Mouse (Mus musculus) cerebellum, adult 8-10 months (tissue): ENCODE results near the gene Atg2a.
A peak's percentile ranks its signal among the peaks of the same experiment; 100 is the strongest.
"Not testable (repeated sequence)": the region's sequence is repeated elsewhere in the genome, so short reads cannot be mapped to it uniquely, and the experiment has no call there.

ENCODE experiments used
- DNase-seq: peaks from one replicate; pipeline ENCODE4 v3.0.0; 2022

The Atg2a gene

DNA sequence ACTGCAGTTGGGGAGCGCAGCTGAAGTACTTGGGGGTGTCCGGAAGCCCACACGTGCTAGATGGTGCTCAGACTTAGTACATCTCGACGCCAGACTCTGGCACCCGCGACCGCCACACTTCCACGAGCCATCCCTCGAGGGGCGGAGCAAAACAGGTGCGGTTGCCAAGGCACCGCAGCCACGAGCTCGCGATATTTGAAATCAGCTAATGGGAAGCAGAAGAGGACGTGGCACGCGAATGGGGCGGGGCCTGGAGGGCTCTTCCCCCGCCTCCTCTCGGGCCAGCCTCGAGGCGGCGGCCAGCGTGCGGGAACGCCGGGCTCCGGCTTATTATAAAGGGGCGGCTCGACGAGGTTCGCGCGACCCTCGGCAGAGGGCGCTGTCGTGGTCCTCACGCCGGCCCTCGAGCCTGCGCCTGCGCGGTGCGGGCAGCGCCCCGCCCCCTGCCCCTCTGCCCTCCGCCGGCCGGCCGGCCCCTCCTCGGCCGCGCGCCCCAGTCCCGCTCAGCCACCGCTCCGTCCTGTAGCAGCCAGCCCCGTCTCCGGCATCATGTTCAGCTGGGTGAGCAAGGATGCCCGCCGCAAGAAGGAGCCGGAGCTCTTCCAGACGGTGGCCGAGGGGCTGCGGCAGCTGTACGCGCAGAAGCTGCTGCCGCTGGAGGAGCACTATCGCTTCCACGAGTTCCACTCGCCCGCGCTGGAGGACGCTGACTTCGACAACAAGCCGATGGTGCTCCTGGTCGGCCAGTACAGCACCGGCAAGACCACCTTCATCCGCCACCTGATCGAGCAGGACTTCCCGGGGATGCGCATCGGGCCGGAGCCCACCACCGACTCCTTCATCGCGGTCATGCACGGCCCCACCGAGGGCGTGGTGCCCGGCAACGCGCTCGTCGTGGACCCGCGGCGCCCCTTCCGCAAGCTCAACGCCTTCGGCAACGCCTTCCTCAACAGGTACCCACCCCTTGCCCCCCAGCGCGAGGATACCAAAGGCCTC lies 35.3 kb downstream of the Atg2a start, which contains the start of gene Ehd1:
Gene Ehd1 (plus strand): TSS at position 300 of the 996 bp plus-strand sequence.
- DNase-seq: peak; percentile 96

DNA sequence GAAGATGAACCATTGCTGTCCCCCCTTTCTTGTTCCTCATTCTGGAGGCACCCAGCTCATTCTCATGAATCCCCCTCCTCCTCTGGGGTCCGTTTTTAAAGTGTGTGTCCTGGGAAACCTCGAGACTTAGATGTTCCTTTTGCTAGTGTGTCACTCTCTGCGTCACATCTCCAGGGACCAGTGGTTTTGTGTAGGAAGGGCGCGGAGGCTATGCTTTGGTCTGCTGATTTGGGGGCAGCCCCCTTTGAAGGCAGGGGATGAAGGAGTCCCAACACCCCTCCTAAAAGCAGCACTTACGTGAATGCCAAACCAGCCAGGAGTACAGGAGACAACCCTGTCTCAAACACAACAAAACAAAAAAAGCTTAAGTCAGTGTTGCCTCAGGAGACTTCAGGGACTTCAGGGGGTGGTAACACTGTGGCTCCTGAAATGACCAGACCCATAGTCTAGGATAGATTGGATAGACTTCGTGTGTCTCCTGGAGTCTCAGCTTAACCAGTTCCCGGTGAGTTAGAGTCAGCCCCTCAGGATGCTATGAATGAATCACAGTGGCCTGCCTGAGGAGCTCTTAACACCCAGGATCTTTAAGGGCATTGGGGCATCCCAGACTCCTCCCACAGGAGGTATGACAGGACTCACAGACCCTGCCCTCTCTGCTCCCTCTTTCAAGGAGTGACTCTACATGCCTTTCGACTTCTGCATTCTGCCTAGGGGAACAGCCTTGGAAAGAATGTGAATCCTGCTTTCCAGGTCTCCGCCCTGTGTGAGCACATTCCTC lies 36.4 kb downstream of the Atg2a start:
- DNase-seq: peak; percentile 58

DNA sequence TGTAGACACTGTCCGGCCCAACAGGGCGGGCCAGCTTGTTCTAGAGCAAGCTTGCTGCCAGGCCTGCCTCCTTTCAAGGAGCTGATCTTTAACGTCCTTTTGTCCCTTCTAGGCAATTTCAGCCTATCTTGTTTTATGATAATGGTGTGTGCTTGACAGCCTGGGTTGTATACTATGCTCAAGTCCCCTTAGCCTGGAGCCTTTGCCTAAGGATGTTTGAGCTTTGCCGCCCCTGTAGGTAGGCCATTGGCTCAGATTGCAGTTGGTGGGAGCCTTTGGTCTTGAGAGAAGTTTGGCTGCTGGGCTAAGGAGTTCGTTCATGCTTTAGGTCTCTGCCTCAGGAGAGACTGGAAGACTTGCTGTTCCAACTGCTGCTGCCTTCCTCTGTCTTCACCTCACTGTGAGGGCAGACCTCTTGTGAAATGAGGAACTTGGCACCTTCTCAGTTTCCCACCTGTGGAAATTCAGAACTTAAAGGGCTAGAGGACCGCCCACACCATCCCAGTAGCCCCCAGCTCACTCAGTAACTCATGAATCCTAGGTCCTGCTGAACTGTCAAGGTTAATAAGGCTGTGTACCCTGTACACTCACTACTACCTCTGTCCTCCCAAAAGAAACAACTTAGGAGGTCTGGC lies 37.1 kb downstream of the Atg2a start:
- DNase-seq: peak; percentile 40

DNA sequence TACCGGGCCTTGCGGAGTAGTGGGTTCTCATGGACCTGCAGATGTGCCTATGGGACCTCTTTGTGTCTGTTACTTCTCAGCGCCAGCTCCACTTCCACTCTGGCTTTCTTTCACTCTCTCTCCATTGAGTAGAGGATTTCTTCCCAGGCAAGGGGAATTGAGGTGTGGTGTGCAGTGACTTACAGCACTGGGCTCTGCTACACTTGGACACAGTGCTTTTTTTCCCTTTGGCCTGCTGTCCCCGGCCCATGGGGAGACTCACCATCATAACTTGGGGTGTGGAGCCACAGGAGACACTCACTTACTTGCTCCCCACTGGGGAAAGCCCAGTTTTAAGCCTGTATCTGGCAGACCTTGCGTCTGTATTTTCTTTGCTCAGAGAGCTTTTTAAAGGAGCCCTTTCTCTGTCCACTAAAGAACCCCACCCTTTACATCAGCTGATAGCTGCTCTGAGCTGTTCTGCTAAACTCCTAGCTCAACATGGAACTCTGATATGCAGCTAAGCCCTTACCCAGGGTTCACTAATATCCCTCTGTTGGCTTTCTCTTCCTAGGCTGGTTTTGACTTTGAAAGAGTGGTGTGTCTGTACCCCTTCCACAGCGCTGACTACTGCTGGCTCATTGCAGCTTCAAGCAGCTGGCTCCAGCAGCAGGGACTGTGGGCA lies 38.1 kb downstream of the Atg2a start:
- peak; percentile 25 for DNase-seq

DNA sequence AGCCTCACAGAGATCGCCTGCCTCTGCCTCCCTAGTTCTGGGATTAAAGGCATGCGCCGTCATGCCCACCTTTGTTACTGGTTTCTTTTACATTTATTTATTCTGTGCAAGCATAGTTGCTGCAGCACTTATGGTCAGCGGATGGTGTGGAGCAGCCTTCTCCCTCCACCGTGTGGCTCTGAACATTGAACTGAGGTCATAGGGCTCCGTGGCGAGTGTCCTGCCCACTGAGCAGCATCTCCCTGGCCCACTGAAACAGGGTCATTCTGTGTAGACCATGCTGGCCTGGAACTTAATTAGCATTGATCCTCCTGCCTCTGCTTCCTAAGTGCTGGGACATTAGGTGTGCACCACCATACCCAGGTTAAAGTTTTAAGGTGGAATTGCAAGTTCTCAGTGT lies 39.1 kb downstream of the Atg2a start:
- DNase-seq: no peak

DNA sequence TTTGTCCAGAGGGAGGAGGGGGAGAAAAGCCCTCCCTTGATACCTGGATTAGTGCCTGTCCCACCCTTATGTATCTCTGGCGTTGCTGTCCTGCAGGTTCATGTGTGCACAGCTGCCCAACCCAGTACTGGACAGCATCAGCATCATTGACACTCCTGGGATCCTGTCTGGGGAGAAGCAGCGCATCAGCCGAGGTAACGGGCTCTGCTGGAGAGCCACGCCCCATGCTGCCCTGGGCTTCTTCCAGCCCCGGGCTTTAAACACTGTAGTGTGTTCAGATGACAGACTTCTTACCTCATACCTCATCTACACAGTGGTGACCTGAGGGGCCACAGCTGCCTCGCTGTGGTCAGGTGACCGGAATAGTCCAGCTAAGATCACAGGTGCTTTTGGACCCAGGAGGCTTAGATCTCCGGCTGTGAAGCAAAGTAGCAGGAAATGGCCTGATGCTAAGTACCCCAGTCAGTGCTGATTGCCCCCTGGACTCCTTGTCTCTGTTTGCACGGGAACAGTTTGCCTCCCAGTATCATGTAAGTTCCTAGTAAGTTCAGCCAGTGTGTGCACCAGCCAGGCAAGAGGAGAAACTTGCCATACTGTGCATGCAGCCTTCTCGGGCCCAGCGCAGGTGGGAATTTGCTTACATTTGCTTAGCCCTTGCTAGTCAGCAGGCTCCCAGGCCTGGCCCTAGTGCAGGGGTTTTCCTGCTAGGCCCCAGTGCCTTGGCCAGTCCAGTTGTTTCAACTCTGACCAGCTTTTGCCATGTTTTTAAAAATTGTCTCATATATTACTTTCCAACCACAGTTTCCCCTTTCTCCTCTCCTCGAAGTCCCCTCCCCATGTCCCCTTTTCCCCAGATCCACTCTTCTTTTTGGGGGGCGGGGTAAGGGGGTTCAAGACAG lies 39.9 kb downstream of the Atg2a start:
- DNase-seq: no peak

DNA sequence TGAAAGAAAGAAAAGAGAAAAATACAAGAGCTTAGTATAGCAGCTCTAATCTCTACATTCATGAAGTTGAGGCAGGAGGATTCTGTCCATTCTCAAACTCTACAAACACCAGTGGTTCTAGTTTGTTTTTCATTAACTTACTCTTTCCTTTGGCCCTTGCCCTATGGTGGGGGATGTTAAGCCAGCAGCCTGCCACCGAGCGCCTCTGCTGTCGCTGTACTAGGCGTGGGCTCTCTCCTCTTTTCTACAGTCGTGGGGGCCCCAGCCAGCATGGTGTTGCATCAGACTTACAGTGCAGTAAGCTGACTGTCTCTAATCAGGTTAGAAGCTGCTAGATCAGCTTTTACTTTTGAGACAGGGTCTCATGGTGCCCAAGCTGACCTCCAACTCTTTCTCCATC lies 41.5 kb downstream of the Atg2a start:
- no peak for DNase-seq

DNA sequence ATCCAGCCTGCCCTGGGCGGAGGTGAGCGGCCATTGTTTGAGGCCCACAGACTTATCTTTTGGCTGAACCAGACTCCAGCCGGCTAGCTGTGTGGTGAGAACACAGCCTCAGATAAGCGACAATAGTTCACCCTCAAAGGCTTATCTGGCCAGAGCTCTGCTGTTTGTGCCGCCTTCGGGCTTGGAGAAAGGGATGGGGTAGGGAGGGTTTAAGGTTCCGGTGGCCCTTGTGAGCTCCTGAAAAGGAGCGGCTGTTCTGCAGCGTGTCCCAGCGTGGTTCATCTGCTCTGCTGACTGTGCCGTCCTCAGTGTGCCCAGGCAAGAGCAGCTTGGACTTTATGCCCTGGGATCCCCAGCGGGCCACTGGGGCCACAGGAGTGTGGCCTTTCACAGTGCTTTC lies 43.0 kb downstream of the Atg2a start:
- no peak for DNase-seq

DNA sequence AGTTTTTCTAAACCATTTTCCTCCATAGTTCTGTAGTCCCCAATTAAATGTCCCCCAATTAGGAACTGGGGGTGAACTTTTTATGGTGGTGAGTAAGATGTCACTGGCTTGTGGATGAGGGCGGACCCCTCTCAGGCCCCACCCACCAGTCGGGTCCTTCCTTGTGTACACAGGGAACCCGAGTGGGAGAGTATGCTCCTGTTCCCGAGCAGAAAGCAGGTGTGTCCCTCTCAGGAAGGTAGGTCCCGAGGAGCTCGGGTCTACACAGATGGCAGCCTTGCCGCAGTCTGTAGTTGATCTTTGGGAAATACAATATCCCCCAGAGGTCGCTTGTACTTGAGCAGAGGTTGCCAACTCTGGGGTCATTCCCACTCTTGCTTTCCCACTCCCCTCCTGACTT lies 43.8 kb downstream of the Atg2a start:
- no peak for DNase-seq

DNA sequence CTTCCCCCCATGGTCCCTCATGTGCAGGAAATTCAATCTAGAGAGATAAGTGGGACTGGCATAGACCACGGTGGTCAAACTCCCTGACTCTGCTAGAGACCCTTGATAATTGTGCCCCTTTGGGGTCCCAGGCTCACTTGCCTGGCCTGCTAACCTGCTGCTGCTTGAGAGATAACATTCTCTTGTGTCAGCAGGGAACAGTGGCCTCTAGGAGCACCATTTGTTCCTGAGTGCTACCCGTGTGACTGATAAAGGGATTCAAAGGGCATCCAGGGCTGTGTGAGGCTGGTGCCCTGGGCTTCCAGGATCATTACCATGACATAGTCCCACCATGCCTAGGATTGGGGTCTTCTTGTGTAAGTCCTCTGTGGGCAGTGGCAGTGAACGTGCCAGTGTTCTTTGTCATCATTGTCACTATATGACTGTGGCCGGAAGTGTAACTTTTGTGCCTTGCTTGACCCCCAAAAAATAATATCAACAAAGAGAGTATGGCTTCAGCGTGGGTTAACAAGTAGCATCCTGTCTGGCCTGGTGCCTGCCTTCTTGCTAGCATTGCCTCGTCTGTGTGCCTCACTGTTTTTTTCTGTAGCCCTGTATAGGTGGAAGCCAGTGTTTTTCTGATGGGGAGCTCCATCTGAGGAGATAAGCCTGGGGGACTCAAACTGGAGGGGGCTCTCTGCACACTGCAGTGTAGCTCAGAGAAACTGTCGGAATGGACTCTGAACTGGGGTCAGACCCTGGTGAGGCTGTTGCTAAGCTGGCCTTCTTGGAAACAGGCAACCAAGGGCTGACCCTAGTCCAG lies 44.4 kb downstream of the Atg2a start:
- DNase-seq: no peak

DNA sequence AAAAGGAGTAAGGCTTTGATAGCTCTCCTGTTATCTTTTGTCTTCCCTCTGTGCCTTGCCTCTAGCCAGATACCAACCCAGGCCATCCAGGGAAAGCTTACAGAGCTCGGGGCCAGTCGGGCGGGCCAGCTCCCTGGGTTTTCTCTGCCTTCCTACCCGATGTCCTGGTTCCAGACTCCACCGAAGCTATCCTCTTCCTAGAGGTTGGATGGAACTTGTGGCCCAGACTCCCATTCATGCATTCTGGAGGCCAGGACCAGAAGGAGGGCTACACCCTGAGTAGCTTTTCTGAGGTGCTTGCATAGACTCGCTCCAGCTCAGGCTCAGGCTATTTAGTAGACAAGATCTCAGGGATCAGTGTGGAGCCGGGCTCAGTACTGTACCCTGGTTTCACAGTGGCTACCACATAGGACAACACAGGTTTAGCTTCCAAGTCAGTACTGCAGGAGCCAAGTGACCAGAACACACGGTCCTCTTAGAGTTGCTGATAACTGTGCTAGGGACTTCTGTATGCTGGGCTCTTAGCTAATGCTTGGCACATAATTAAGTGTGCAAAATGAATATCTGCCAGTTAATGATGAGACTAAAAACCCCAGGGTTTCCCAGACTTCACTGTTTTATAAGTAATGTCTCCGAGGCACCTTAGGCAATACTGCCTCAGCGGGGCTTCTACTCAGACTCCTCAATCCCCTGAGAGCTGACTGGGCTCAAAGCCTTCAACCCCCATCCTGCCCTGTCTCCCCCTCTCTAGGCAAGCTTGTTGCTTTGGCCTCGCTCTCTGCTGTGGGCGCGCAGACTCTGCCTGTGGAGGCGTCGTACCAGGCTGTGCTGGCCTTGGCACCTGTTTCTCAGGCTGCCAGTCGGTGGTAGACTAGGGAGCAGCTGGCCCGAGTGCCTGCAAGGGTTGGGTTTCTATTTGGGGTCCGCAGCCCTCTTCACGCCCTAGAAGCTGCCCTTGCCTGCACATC lies 45.2 kb downstream of the Atg2a start:
- no peak for DNase-seq

DNA sequence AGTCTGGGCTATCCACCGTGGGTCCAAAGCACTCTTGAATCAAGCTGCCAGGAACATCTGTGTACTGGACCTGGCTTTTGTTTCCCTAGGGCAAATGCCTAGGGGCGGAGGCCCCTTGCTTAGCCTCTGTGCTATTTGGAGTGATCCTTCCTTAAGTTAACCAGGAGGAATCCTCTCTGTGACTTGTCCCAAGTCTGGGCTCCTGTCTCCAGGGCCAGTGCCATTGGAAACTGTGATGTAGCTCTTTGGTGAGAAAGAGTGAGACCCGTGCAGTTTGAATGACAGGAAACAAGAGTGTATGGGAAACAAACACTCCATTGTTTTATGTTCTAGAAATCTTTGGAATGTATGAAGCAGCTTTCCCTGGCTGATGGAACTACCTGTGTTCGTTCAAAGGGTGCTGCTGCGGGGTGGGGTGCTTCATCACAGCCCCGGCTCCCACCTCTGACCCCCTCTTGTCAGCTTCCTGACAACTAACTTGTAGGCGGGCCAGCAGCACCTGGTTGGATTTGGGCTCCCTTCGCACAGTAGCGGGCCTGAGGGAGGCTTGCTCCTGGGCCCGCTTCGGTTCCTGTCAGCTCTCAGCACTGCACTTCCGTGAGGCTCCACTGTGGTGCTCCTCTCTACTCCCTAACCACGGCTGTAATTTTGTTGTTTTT lies 46.9 kb downstream of the Atg2a start:
- DNase-seq: no peak

DNA sequence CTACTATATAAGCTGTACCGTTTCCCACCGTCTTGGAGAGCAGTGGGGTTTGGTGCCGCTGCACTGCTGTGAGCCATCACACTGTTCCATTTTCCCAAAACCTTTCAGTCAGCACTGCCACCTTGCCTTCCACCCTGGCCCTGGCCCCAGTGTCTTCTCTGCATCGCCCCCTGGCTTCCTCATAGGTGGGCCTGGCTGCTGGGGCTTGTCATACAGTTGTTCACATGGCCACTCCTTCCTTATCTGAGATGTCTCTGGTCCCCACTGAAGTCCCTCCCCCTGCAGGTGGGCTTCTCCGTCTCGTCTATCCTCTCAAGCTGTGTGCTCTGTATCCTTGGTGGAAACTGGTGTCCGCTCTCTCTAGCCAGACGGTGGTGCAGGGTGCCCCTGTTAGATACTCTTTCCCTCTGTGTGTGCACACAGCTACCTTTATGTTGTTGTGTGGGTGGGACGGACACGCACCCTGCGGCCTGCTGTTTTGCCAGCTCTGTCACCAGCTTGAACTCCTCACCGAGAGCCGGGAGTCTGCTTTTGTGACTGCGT lies 48.3 kb downstream of the Atg2a start:
- no peak for DNase-seq

DNA sequence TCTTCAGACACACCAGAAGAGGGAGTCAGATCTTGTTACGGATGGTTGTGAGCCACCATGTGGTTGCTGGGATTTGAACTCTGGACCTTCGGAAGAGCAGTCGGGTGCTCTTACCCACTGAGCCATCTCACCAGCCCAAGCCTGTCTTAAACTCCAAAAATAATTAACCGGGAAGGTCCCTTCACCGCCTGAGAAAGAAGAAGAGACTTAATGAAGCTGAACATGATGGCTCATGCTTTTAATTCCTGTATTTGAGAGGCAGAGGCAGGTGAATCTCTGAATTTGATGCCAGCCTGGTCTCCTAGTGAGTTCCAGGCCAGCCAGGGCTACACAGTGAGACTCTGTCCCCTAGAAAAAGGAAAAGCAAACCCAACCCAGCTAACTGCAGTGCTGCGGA lies 49.2 kb downstream of the Atg2a start:
- DNase-seq: not testable (repeated sequence)

DNA sequence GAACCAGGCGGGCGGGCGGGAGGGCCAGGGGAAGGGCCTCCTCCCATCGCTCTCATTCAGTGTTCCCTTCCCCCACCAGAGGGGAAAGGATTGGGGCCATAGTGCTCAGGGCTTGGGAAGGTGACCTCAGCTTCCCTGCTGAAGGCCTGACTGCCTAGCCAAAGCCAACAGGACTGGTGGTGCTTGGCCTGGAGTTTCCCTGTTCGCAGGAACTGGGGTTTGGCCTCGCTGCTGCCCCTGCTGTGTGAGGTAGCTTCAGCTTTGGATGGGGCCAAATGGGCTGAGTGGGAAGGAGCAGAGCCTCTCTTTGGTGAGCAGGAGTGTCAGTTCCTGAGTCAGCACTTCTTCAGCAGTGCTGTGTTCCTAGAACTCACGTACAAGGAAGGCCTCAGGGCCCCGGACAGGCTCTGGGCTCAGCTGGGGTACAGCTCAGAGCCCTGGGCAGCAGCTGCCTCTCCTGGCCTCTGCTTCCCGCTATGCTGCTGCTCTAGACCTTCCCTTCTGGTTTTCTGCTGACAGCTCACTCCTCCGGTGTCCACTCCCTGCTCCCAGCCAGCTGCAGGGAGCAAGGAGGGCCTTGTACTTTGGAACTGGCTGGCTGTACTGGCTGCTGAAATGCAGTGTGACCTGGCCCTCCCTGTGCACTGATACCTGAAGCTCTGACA lies 49.8 kb downstream of the Atg2a start:
- peak; percentile 77 for DNase-seq

DNA sequence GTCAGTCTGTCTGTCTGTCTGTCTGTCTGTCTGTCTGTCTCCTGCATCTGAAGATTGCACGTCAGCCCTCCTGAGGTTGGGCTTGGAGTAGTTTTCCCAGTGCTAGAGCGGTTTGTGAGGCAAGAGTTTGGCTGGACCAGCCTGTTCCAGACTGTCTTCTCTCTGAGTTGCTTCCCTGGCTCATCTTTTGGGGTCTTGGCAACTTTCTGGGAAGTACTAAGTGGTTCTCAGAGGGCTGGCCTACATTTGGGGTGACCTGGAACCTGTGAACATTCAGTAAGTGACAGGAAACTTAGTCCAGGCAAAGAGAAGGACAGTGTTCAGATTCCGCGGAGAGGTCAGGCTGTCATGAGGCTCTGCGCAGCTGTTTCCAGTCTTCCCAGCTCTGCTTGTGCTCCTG lies 50.8 kb downstream of the Atg2a start:
- DNase-seq: no peak

DNA sequence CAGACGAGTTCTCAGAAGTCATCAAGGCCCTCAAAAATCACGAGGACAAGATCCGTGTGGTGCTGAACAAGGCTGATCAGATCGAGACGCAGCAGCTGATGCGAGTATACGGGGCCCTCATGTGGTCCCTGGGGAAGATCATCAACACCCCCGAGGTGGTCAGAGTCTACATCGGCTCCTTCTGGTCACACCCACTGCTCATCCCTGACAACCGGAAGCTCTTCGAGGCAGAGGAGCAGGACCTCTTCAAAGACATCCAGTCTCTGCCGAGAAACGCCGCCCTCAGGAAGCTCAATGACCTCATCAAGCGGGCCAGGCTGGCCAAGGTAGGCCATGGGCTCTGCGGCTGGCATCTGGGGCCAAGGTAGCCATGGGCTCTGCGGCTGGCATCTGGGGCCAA lies 52.8 kb downstream of the Atg2a start:
- no peak for DNase-seq

DNA sequence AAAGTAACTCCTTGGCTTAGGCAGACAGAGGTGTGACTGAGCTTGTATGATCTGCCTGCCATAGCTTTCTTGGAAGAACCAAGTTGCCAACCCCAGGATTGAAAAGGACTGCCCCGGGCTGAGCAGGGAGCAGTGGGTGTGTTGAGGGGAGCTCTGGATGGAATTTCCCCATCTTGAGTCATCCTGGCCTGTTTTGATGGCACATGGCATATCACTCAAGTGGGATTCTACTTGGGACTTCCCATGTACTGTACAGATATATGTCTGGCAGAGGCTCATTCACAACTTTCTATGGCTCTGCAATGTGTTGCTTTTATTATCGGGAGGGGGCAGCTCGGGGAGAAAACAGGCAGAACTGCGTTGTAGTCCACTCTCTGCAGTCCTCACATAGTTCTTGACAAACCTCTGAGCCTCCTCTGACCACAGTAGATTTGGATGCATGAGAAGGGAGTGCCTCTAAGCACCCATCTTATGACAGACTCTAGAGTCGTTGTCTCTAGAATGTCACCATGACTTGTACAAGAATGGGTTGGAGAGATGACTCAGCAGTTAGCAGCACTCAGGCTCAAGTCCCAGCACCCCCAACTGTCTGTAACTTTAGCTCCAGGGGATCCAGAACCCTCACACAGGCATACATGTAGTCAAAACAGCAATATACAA lies 55.2 kb downstream of the Atg2a start:
- no peak for DNase-seq
